Mouse (Mus musculus) heart, postnatal 4 days (tissue): ENCODE results near the gene Col19a1. TPM values are rescaled to one million over a fixed set of nuclear protein-coding genes. Genes with fewer than 3 reads are reported as not detected.

Experiments
- DNase-seq: peaks from one replicate; pipeline ENCODE4 v3.0.0; 2021
- total RNA-seq, 2 experiments: library from RNA; stranded (reverse); gene quantifications; 2 replicates each; pipeline ENCODE4 v1.2.3; 2021

The Col19a1 gene
- total RNA-seq, 2 experiments from 2014 or later, result not detected

DNA sequence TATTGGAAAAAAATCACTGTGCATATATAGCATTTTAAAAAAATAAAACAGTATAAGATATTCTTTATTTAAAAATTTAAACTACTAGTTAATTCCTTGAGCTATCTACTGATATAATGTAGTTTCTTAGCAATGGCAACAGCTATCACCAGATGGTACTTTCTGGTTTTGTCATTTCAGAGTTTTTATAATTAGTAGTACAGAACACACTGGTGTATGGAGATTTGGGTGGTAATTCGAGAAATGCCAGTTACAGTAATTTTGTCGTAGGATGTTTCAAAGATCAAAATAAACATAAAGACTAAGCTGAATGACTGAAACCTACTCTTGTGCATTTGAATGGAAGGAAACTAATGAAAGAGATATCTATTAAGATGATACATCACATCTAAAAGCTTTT is 129.3 kb downstream of the Col19a1 start:
- DNase-seq, result no peak

- no peak for DNase-seq
Measured at GRCm38 (mm10) chr1:24452572-24453269, 134.6 kb downstream of the Col19a1 start.

GRCm38 (mm10) chr1:24452159-24452558 is 135.1 kb downstream of the Col19a1 start:
- peak; percentile 36 for DNase-seq

DNA sequence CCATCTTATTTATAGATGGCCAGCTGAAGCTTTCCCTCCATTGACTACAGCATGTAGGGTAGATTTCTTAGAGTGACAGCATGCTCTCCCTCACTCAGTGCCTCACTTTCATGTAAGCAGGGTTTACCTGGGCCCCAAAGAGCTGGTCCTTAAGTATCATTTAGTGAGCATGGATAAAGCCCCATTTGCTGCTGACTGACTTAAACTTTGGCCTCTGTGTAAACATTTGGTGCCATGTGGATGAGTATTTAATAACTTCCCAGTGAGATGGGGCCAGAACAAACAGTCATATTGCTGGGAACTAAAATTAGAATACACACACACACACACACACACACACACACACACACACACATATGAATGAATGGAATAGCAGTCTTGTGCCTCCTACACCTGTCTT is 149.8 kb downstream of the Col19a1 start:
- no peak for DNase-seq

DNA sequence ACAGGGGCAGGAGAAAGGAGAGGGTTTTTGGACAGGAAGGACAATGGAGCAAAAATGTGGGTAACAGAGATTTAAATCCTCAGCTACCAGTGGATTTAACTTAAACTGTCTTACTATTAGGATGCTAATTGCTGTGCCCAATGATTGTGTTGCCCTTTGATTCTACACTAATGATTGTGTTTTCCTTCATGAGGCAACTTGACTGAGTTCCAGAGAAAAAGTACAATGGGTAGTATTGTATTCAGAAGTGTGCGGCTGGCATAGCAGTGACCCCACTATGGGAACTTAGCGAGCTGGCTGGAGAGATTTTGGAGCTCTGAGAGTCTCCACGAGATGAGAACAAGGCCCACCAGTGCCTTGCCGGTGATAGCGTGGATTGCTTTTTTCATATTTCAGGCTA is 159.0 kb downstream of the Col19a1 start:
- no peak for DNase-seq

- DNase-seq, result peak; percentile 56
Measured at GRCm38 (mm10) chr1:24378125-24378821, 209.0 kb downstream of the Col19a1 start.

DNA sequence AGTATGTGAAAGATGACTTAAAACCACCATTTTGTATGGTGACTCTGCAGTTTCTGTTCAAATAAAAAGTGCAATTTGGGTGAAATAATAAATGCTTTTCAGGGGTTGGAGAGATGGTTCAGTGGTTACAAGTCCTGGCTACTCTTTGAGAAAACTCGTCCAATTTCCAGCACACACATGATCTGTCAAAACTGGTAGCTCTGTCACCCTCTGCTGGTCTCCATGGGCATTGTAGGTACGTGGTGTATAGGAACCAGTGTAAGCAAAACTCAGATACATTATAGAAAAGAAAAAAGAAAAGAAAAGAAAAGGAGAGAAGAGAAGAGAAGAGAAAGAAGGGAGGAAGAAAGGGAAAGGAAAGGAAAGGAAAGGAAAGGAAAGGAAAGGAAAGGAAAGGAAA is 212.4 kb downstream of the Col19a1 start:
- peak; percentile 34 for DNase-seq

- no peak for DNase-seq
Measured at GRCm38 (mm10) chr1:24373671-24374070, 213.6 kb downstream of the Col19a1 start.

- DNase-seq, result peak; percentile 11
Measured at GRCm38 (mm10) chr1:24372471-24373258, 214.6 kb downstream of the Col19a1 start.

GRCm38 (mm10) chr1:24367570-24368517 is 219.4 kb downstream of the Col19a1 start:
- DNase-seq, result peak; percentile 44

GRCm38 (mm10) chr1:24364775-24365174 is 222.5 kb downstream of the Col19a1 start:
- DNase-seq, result no peak

GRCm38 (mm10) chr1:24361990-24362635 is 225.2 kb downstream of the Col19a1 start:
- DNase-seq, result no peak

DNA sequence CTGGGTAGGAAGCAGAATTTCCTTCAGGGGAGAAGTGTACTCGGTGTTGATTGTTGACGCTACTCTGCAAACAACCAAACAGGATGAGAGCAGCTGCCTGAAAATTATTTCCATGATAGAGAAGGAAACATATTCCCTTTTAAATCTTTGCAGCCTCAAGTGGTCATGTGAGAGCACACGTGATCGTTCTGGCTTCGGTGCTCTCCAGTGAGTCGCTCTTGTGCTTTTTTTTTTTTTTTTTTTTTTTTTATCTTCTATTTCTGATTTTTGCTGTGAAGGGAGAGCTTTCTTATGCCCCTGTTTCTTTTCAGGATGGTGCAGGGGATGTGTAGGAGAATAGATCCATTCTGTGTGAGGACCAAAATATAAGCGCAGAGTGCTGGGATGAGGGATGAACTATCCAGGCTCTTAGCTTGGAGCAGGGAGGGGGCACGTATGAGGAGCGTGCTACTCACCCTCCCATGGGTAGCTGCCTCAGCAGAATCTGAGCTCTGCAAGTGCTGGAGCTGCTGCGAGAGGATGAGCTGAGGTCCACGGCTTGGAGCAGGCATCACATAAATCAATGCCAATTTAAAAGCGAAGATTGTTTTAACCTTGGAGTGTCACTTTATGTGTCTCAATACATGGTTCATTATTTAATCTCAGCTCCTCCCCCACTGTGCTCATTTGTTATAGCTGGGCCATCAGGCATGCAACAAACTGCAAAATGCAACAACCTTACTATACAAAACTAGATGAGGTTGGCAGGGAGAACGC is 237.6 kb downstream of the Col19a1 start:
- DNase-seq, result no peak

- DNase-seq, result no peak
Measured at GRCm38 (mm10) chr1:24347621-24348160, 239.6 kb downstream of the Col19a1 start.

DNA sequence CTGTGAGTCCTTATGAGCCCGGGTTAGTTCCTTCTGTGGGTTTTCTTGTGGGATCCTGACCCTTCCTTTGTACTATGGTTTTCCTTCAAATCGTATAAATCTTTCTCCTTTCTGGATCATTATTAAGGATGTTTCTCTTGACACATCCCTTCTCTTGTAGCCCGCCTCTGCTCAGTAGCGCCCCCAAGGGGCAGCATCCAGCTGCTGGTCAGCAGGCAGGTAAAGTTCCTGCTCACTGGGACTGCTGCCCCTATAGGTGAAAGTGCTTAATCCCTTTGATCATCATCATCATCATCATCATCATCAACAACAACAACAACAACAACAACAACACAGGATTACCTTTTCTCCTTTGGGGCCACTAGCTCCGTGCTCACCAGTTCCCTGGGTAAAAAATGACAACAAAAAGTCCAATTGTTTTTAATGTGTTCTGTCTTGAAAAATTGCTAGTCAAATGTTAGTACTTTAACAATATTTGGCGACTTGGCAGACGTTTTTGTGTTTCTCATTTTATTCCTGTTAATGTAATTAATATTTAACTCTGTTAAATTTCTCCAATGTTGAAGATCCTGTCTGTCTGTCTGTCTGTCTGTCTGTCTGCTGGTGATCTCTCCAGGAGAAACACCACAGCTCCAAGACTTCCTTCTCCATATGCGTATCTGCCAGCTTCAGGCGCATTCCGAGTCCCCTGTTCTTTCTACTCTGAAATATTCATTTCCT is 249.6 kb downstream of the Col19a1 start:
- no peak for DNase-seq

DNA sequence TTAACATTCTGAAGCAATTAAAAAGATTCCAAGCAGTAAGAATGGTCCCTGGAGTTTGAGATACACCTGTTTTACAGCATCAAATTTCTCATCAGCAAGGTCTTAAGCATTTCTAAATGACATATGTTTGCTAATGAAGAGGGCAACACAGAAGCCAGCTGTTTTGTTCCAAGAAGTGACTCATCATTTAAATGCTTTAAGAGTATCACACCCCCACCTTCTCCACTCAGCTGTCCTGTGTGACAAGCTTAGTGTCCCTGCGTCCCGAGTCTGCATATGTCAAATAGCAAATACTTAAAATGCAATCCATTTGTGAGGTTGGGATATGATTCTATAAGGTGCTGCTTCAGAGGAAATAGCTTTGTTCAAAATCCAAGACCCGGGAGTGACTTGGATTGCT is 251.2 kb downstream of the Col19a1 start:
- no peak for DNase-seq

GRCm38 (mm10) chr1:24316961-24317589 is 270.2 kb downstream of the Col19a1 start:
- DNase-seq, result no peak

DNA sequence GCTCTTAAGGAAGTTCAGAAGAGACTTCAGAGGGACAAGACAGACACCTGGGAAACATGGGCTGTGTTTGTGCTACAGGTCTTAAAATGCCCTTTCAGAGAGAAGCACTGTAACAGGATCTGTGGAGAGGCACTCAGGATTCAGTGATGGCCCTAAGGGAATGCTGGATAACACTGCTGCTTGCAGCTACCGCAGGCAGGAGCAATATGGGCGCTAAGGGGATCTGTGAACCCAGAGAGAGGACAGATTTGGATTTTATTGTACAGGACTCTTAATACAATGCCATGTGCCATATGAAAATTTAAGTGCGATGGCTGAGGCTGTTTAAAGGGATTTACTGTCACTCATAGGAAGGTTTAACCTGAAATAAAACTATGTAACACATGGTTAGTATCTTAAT is 270.8 kb downstream of the Col19a1 start:
- DNase-seq, result no peak

GRCm38 (mm10) chr1:24310847-24311246 is 276.4 kb downstream of the Col19a1 start:
- no peak for DNase-seq
